Mouse (Mus musculus) kidney, embryonic 15.5 days (tissue): Measurements from ENCODE around the gene Rpl10-ps3. TPM values are rescaled to one million over a fixed set of nuclear protein-coding genes. Genes with fewer than 3 reads are reported as not detected.

ENCODE experiments used
- ATAC-seq: fragments of 200-750 bp; cut with Nextera tagmentation; replicated peaks from 2 replicates; pipeline ENCODE4 v1.8.0; 2017; ENCODE audit warnings: moderate TSS enrichment; ENCODE audit not compliant: low FRiP score
- H3K27ac ChIP-seq: fragments of 300-500 bp; sonication (generic); 2 replicates; pipeline ENCODE4 v1.5.1; 2015; ENCODE audit warnings: mild to moderate bottlenecking, inconsistent platforms
- H3K27me3 ChIP-seq: fragments of 300-500 bp; sonication (generic); 2 replicates; pipeline ENCODE4 v1.6.1; 2015; ENCODE audit warnings: inconsistent platforms
- H3K36me3 ChIP-seq: fragments of 300-500 bp; sonication (generic); 2 replicates; pipeline ENCODE4 v1.6.1; 2015; ENCODE audit warnings: inconsistent platforms
- H3K4me1 ChIP-seq: fragments of 300-500 bp; sonication (generic); 2 replicates; pipeline ENCODE4 v1.6.1; 2015; ENCODE audit warnings: inconsistent platforms
- H3K4me2 ChIP-seq: fragments of 300-500 bp; sonication (generic); 2 replicates; pipeline ENCODE4 v1.6.1; 2015; ENCODE audit warnings: moderate library complexity, mild to moderate bottlenecking, inconsistent platforms
- H3K4me3 ChIP-seq: fragments of 300-500 bp; sonication (generic); replicated peaks from 2 replicates; pipeline ENCODE4 v1.5.1; 2015; ENCODE audit warnings: mild to moderate bottlenecking, inconsistent platforms
- H3K9ac ChIP-seq: fragments of 300-500 bp; sonication (generic); 2 replicates; pipeline ENCODE4 v1.6.1; 2015; ENCODE audit warnings: mild to moderate bottlenecking, inconsistent platforms
- H3K9me3 ChIP-seq: fragments of 300-500 bp; sonication (generic); replicated peaks from 2 replicates; pipeline ENCODE4 v1.6.1; 2016; ENCODE audit warnings: inconsistent platforms
- WGBS: fragments of 180-500 bp; shearing (Covaris S2); methylation state at CpG from one replicate; pipeline ENCODE4 v1.1.7; 2015; ENCODE audit warnings: mixed read lengths; 5-methylcytosine and 5-hydroxymethylcytosine counted together
- polyA plus RNA-seq: library from polyadenylated mRNA; unstranded; fragments of >200 nt; fragmentation: Nextera tagmentation; extraction: Ambion mirVana; gene quantifications from 2 replicates; pipeline ENCODE4 v1.2.1, GENCODE M21; 2015

Gene Rpl10-ps3
- polyA plus RNA-seq, 1 experiment from 2014 or later, result 231 TPM

- ATAC-seq, result no peak
- 67% methylated on average over 3 of the region's 3 CpGs for WGBS
- H3K4me3 ChIP-seq, result no peak overlapping the region
- no peak overlapping the region for H3K4me2 ChIP-seq
- no peaks in the 10 kb centered on the region for H3K27me3 ChIP-seq
- no peaks in the 10 kb centered on the region for H3K36me3 ChIP-seq
- H3K9me3 ChIP-seq, result no peaks in the 10 kb centered on the region
- H3K27ac ChIP-seq, result no peak overlapping the region
- H3K9ac ChIP-seq, result no peak overlapping the region
- H3K4me1 ChIP-seq, result 0 out of 2 replicates have a peak, but pooled peaks cover 3% of the 10 kb centered on the region
Measured at GRCm38 (mm10) chr9:50349156-50349555, 4.4 kb upstream of the Rpl10-ps3 start.

- no peaks in the 10 kb centered on the region for H3K27me3 ChIP-seq
- 0 out of 2 replicates have a peak, but pooled peaks cover 3% of the 10 kb centered on the region for H3K4me1 ChIP-seq
- no peaks in the 10 kb centered on the region for H3K36me3 ChIP-seq
- no peak for ATAC-seq
- WGBS, result 65% methylated on average over 10 of the region's 10 CpGs
- H3K9ac ChIP-seq, result no peak overlapping the region
- no peak overlapping the region for H3K27ac ChIP-seq
- H3K4me2 ChIP-seq, result no peak overlapping the region
- H3K9me3 ChIP-seq, result no peaks in the 10 kb centered on the region
- H3K4me3 ChIP-seq, result no peak overlapping the region
Measured at GRCm38 (mm10) chr9:50348256-50348655, 3.5 kb upstream of the Rpl10-ps3 start.

GRCm38 (mm10) chr9:50335539-50336325, 9.0 kb downstream of the Rpl10-ps3 start:
- Histone ChIP-seq H3K36me3 (no peaks in the 10 kb centered on the region), H3K9me3 (no peaks in the 10 kb centered on the region), H3K27ac (no peak overlapping the region), H3K27me3 (no peaks in the 10 kb centered on the region), H3K4me1 (peaks cover 4% of the 10 kb centered on the region), H3K4me3 (no peak overlapping the region), H3K4me2 (no peak overlapping the region), H3K9ac (no peak overlapping the region)
- 80% methylated on average over 7 of the region's 7 CpGs for WGBS
- no peak for ATAC-seq

GRCm38 (mm10) chr9:50333413-50333812, 11.4 kb downstream of the Rpl10-ps3 start:
- Histone ChIP-seq H3K9me3 (no peaks in the 10 kb centered on the region), H3K27me3 (no peaks in the 10 kb centered on the region), H3K27ac (no peak overlapping the region), H3K4me2 (0 out of 2 replicates have a peak overlapping the region, but pooled peaks have one; percentile 7), H3K4me1 (peaks cover 4% of the 10 kb centered on the region), H3K4me3 (no peak overlapping the region), H3K9ac (no peak overlapping the region), H3K36me3 (no peaks in the 10 kb centered on the region)
- 0 out of 2 replicates have a peak, but pooled peaks have one; percentile 33 for ATAC-seq
- 33% methylated on average over 6 of the region's 6 CpGs for WGBS

GRCm38 (mm10) chr9:50324355-50325225, 20.2 kb downstream of the Rpl10-ps3 start:
- Histone ChIP-seq H3K9ac (no peak overlapping the region), H3K27ac (no peak overlapping the region), H3K4me1 (no peaks in the 10 kb centered on the region), H3K36me3 (no peaks in the 10 kb centered on the region), H3K4me2 (no peak overlapping the region), H3K4me3 (no peak overlapping the region), H3K27me3 (no peaks in the 10 kb centered on the region), H3K9me3 (0 out of 2 replicates have a peak, but pooled peaks cover 3% of the 10 kb centered on the region)
- WGBS, result 65% methylated on average over 9 of the region's 9 CpGs
- ATAC-seq, result no peak

GRCm38 (mm10) chr9:50320729-50321128, 24.0 kb downstream of the Rpl10-ps3 start:
- no peak overlapping the region for H3K9ac ChIP-seq
- WGBS, result 47% methylated on average over 1 of the region's 1 CpGs
- H3K27me3 ChIP-seq, result no peaks in the 10 kb centered on the region
- no peak overlapping the region for H3K4me3 ChIP-seq
- no peaks in the 10 kb centered on the region for H3K9me3 ChIP-seq
- no peaks in the 10 kb centered on the region for H3K36me3 ChIP-seq
- peaks cover 9% of the 10 kb centered on the region for H3K4me1 ChIP-seq
- no peak for ATAC-seq
- no peak overlapping the region for H3K27ac ChIP-seq
- H3K4me2 ChIP-seq, result no peak overlapping the region

- 95% methylated on average over 5 of the region's 5 CpGs for WGBS
- H3K9me3 ChIP-seq, result no peaks in the 10 kb centered on the region
- no peak overlapping the region for H3K27ac ChIP-seq
- H3K9ac ChIP-seq, result no peak overlapping the region
- no peaks in the 10 kb centered on the region for H3K27me3 ChIP-seq
- ATAC-seq, result no peak
- peaks cover 15% of the 10 kb centered on the region for H3K4me1 ChIP-seq
- H3K4me2 ChIP-seq, result no peak overlapping the region
- no peak overlapping the region for H3K4me3 ChIP-seq
- H3K36me3 ChIP-seq, result no peaks in the 10 kb centered on the region
Measured at GRCm38 (mm10) chr9:50319506-50319905, 25.3 kb downstream of the Rpl10-ps3 start.

- 65% methylated on average over 6 of the region's 6 CpGs for WGBS
- no peak for ATAC-seq
- no peaks in the 10 kb centered on the region for H3K27me3 ChIP-seq
- H3K36me3 ChIP-seq, result no peaks in the 10 kb centered on the region
- no peak overlapping the region for H3K9ac ChIP-seq
- H3K4me1 ChIP-seq, result peaks cover 15% of the 10 kb centered on the region
- no peak overlapping the region for H3K4me3 ChIP-seq
- H3K9me3 ChIP-seq, result no peaks in the 10 kb centered on the region
- no peak overlapping the region for H3K27ac ChIP-seq
- no peak overlapping the region for H3K4me2 ChIP-seq
Measured at GRCm38 (mm10) chr9:50317299-50317698, 27.5 kb downstream of the Rpl10-ps3 start.

GRCm38 (mm10) chr9:50315650-50316049, 29.1 kb downstream of the Rpl10-ps3 start:
- Histone ChIP-seq H3K27me3 (no peaks in the 10 kb centered on the region), H3K9ac (no peak overlapping the region), H3K36me3 (no peaks in the 10 kb centered on the region), H3K27ac (no peak overlapping the region), H3K9me3 (no peaks in the 10 kb centered on the region), H3K4me1 (peaks cover 15% of the 10 kb centered on the region), H3K4me3 (no peak overlapping the region), H3K4me2 (no peak overlapping the region)
- ATAC-seq, result no peak; the same call in 1 of the 2 replicates
- 11% methylated on average over 3 of the region's 3 CpGs for WGBS

GRCm38 (mm10) chr9:50311036-50311545, 33.7 kb downstream of the Rpl10-ps3 start:
- Histone ChIP-seq H3K27ac (no peak overlapping the region), H3K27me3 (no peaks in the 10 kb centered on the region), H3K4me1 (peaks cover 7% of the 10 kb centered on the region), H3K9ac (no peak overlapping the region), H3K9me3 (no peaks in the 10 kb centered on the region), H3K4me3 (no peak overlapping the region), H3K4me2 (no peak overlapping the region), H3K36me3 (no peaks in the 10 kb centered on the region)
- WGBS, result 73% methylated on average over 6 of the region's 6 CpGs
- no peak for ATAC-seq

- Histone ChIP-seq H3K9me3 (no peaks in the 10 kb centered on the region), H3K4me2 (no peak overlapping the region), H3K27me3 (no peaks in the 10 kb centered on the region), H3K4me1 (peaks cover 13% of the 10 kb centered on the region), H3K36me3 (no peaks in the 10 kb centered on the region), H3K4me3 (no peak overlapping the region), H3K27ac (peak overlapping the region; percentile 19; the same call in 1 of the 2 replicates), H3K9ac (no peak overlapping the region)
- no peak for ATAC-seq
- WGBS, result 64% methylated on average over 10 of the region's 10 CpGs
Measured at GRCm38 (mm10) chr9:50305666-50306402, 38.9 kb downstream of the Rpl10-ps3 start.
